Mouse (Mus musculus): ENCODE data around the gene Gp9.

Gene Gp9

GRCm38 (mm10) chr6:87777842-87778241 is at the start of gene Gp9:
Gene Gp9 (plus strand): TSS chr6:87778072.
- DNase-seq = no peak

DNA sequence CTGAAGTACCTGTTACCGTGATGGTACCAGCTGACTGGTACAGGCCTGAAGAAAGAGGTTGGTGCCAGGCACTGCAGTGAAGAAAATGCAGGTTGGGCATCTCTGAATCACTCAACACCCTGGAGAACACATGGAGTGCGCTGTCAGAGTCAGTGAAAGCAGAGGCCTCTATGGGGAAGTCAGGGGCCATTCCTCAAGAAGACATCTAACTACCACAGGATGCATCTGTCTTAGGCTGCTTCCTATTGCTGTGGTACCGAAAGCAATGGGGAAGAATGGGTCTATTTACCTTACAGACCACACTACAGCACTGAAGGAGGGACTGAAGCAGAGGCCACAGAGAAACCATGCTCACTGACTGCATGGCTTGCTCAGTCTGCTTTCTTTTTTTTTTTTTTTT is 49.8 kb upstream of the Gp9 start:
- no peak for DNase-seq

DNA sequence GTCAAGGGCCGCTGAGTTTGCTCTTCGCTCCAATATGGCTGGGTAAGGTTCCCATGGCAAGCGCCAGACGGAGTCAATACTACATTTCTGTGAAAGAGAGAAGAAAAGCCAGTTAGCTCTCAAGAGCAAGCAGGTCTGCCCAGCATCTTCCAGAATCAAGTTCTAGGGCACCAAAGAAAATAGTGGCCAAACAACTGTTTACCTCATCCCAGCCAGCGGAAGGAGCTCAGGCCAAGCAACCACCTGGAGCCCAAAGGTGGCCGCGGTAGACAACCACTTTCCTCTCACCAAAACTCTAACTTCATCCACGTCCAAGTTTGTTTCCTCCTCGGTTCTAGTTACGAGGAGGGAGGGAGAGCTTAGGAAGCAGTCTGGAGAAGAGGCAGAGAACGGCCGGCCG is 47.7 kb upstream of the Gp9 start:
- DNase-seq = no peak

- peak; percentile 36 to 48 for DNase-seq
These were observed 47.0 kb upstream of the Gp9 start, which contains the start of gene Efcc1 for GRCm38 (mm10) chr6:87730591-87731462. Gene Efcc1 (plus strand): TSS chr6:87730869.

GRCm38 (mm10) chr6:87731463-87732095 is 46.3 kb upstream of the Gp9 start:
- DNase-seq = no peak

DNA sequence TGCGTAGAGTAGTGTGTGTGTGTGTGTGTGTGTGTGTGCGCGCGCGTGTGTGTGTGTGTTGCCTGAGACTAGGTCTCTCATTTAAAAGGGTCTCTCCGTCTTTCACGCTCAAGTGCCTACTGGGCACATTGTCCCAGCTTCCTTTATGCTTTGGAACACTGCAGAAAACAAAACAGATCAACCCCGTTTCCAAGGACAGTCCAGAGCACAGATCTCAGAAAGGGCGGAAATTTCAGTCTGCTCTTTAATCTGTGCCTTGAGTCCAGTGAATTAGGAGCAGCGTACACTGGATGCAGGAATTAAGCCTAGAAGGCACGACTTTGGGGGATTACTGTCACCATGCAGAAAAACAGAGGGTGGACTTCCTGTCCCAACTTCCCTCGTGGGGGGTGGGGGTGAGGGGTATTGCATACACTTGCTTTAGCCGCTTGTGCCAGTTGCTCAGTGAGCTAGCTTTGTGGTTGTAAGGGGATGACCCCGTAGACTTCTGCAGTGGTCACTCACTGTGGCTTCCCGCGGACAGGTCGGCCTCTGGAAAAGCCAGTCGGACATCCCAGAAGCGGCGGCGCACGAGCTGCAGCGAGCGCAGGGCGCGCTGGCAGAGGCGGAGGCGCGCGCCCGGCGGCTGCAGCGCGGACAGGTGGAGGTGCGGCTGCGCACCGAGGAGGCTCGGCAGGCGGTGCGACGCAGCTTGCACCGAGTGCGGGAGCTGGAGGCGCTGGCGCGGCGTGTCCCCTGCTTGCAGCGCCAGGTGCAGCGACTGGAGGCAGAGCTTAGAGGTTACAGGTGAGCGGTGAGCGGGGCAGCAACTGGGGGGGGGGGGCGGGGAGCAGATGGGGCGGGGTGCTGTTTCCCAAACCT is 45.5 kb upstream of the Gp9 start:
- DNase-seq = peak; percentile 19 to 46

- DNase-seq = no peak
These were observed 44.5 kb upstream of the Gp9 start for GRCm38 (mm10) chr6:87733131-87733930.

DNA sequence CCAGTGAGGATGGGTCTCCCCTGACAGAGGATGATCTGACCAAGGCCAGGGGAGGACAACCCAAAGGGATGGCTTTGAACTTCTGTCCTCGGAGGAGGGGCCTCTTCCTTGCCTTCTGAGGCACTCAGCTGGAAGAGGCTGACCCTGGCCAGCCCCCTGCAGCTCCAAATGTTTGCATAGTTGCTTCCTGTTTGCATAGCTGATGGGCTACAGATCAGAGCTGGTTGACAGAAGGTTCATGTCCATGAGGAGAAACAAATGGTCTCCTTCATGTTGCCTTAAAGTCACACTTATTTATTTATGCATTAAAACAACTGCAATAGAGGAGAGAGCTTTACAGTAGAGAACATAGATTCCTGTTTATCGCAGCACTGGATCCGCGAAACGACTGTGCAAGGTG is 43.7 kb upstream of the Gp9 start:
- no peak for DNase-seq

- no peak for DNase-seq
These were observed 40.9 kb upstream of the Gp9 start for GRCm38 (mm10) chr6:87736923-87737322.

GRCm38 (mm10) chr6:87737921-87738626 is 39.8 kb upstream of the Gp9 start:
- no peak for DNase-seq

GRCm38 (mm10) chr6:87739898-87740297 is 38.0 kb upstream of the Gp9 start:
- no peak for DNase-seq

DNA sequence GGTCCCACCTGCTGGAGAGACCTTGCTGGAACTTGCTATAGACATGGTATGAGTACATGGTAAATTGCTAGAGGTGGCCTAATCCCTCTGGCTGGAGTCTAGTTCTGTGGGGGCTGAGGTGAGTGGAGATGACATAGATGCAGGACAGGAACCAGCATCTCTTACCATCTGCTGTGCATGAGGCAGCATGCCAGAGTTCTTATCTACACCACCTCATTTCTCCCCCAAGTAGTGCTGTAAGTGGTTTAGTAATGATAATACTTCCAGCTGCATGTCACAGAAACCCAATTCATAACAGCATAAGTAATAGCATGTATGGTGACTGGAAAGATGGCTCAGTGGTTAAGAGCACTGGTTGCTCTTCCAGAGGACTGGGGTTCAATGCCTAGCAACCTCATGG is 37.4 kb upstream of the Gp9 start:
- DNase-seq = no peak

GRCm38 (mm10) chr6:87741978-87742377 is 35.9 kb upstream of the Gp9 start:
- DNase-seq = no peak

DNA sequence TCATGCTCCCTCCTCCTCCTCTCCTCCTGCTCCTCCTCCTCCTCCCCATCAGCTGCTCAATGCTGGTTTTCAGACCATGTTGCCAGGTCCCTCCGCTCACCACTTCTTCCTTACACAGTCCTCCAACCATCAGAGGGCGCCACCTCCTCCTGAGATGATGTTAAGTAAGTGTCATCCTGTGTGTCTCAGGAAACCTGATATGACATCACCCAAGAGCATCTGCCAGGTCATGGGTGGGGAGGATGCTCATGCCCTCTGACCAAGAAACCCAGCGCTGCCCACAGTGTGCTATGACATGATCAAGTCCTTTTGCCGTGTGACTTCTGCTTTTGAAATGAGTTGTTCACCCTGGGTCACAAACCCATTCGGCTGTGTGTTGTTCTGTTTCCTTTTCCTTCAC is 35.1 kb upstream of the Gp9 start:
- no peak for DNase-seq

- DNase-seq = no peak
These were observed 34.6 kb upstream of the Gp9 start for GRCm38 (mm10) chr6:87743281-87743680.

GRCm38 (mm10) chr6:87744632-87745031 is 33.2 kb upstream of the Gp9 start:
- DNase-seq = no peak

GRCm38 (mm10) chr6:87745301-87745700 is 32.6 kb upstream of the Gp9 start:
- no peak for DNase-seq

DNA sequence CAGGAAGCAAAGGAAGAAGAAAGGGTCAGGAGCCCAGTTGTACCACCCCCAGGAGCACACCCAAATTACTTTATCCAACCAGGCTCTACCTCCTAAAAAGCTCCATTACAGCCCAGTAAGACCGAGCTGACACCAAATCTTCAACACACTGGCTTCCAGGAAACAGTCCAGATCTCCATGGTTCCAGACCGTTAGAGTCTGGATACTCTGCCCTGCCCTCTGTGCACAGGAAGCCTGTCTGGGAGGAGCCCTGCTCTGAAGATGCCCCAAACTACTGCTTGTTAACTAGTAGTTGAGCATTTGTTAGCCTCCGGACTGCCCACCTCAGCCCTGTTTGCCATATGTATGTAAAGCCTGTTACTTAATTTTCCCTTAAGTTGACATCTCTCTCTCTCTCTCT is 31.8 kb upstream of the Gp9 start:
- no peak for DNase-seq

DNA sequence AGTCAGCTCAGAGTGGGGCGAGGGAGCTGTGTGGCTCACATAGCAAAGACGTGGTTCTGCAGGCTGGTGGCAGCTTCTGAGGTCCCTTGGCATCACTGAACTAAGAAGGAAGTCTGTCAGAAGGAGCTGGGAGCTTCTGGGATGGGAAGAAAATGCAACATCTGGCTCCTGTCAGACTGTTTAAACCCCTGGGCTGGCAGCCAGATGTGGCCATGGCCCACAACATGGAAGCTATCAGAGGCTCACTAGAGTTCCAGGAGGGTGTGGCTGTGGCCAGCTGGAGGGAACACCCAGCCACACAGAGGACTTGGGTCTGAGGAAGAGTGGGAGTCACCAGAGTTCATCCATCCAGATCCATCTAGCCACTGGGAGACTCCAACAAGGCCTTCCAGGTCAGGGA is 31.0 kb upstream of the Gp9 start:
- no peak for DNase-seq

- no peak for DNase-seq
These were observed 29.8 kb upstream of the Gp9 start for GRCm38 (mm10) chr6:87748078-87748477.

GRCm38 (mm10) chr6:87748531-87748930 is 29.3 kb upstream of the Gp9 start:
- no peak for DNase-seq

All from cerebellum, postnatal 25 days (tissue).